Mouse (Mus musculus) myocyte (in vitro differentiated cells): ENCODE results near the gene D17H6S53E. TPM values are rescaled to one million over a fixed set of nuclear protein-coding genes. Genes with fewer than 3 reads are reported as not detected.

ENCODE experiments used
- H3K27me3 ChIP-seq: one replicate; pipeline ENCODE4 v1.6.1; 2011; ENCODE audit not compliant: control insufficient read depth, insufficient read depth, insufficient read length
- H3K36me3 ChIP-seq: one replicate; pipeline ENCODE4 v1.6.1; 2011; ENCODE audit not compliant: control insufficient read depth, insufficient read depth
- H3K4me2 ChIP-seq: one replicate; pipeline ENCODE4 v1.6.1; 2011; ENCODE audit warnings: low read depth, control low read depth
- H3K4me3 ChIP-seq: one replicate; pipeline ENCODE4 v1.5.1; 2011; ENCODE audit warnings: mild to moderate bottlenecking, control low read depth, moderate library complexity
- H3K79me2 ChIP-seq: one replicate; pipeline ENCODE4 v1.6.1; 2011; ENCODE audit not compliant: control insufficient read depth, insufficient read depth
- H3ac ChIP-seq: one replicate; pipeline ENCODE4 v1.6.1; 2011; ENCODE audit not compliant: control insufficient read depth, insufficient read length
- CEBPB ChIP-seq: IDR thresholded peaks from 2 replicates; pipeline ENCODE4 v1.6.1; 2011; ENCODE audit warnings: mild to moderate bottlenecking, moderate library complexity; ENCODE audit not compliant: poor library complexity, insufficient read depth, severe bottlenecking
- E2F4 ChIP-seq: IDR thresholded peaks from one replicate; pipeline ENCODE4 v1.6.1; 2011; ENCODE audit warnings: mild to moderate bottlenecking, control low read depth, moderate library complexity; ENCODE audit not compliant: insufficient read depth
- MAX ChIP-seq: IDR thresholded peaks from one replicate; pipeline ENCODE4 v1.6.1; 2011; ENCODE audit warnings: low read depth, mild to moderate bottlenecking, control low read depth
- MYOD1 ChIP-seq, 3 experiments: IDR thresholded peaks; one replicate each; pipeline ENCODE4 v1.6.1; 2011; ENCODE audit warnings: control low read depth in 2 of 3, low read depth in 2 of 3, mild to moderate bottlenecking in 2 of 3, moderate library complexity in 1 of 3; ENCODE audit not compliant: insufficient read length in 2 of 3, control insufficient read depth in 1 of 3
- MYOG ChIP-seq, 3 experiments: IDR thresholded peaks; one replicate each; pipeline ENCODE4 v1.6.1; 2011; ENCODE audit warnings: control low read depth in 2 of 3, low read depth in 2 of 3, mild to moderate bottlenecking in 2 of 3; ENCODE audit not compliant: insufficient read length in 2 of 3, control insufficient read depth in 1 of 3, insufficient read depth in 1 of 3
- POLR2A ChIP-seq: IDR thresholded peaks from one replicate; pipeline ENCODE4 v1.6.1; 2011; ENCODE audit warnings: low read depth, mild to moderate bottlenecking, control low read depth, moderate library complexity; ENCODE audit not compliant: insufficient read length
- POLR2AphosphoS2 ChIP-seq: IDR thresholded peaks from one replicate; pipeline ENCODE4 v1.6.1; 2011; ENCODE audit warnings: low read depth, control low read depth; ENCODE audit not compliant: insufficient read length
- REST ChIP-seq: IDR thresholded peaks from one replicate; pipeline ENCODE4 v1.6.1; 2011; ENCODE audit warnings: mild to moderate bottlenecking, control low read depth, moderate library complexity; ENCODE audit not compliant: insufficient read depth, insufficient read length
- SRF ChIP-seq: IDR thresholded peaks from one replicate; pipeline ENCODE4 v1.6.1; 2011; ENCODE audit warnings: low read depth; ENCODE audit not compliant: control insufficient read depth, insufficient read length
- TCF12 ChIP-seq: IDR thresholded peaks from one replicate; pipeline ENCODE4 v1.6.1; 2011; ENCODE audit warnings: mild to moderate bottlenecking, control low read depth; ENCODE audit not compliant: poor library complexity, insufficient read depth, severe bottlenecking
- TCF3 ChIP-seq: IDR thresholded peaks from one replicate; pipeline ENCODE4 v1.6.1; 2011; ENCODE audit warnings: low read depth, control low read depth; ENCODE audit not compliant: insufficient read length
- USF1 ChIP-seq: IDR thresholded peaks from one replicate; pipeline ENCODE4 v1.6.1; 2011; ENCODE audit warnings: low read depth, mild to moderate bottlenecking, control low read depth, moderate library complexity
- polyA plus RNA-seq: library from polyadenylated mRNA; unstranded; fragments of >200 nt; fragmentation: generic; extraction: Trizol; gene quantifications from one replicate; pipeline ENCODE4 v1.2.1, GENCODE M21; 2012; ENCODE audit warnings: missing spikeins

The D17H6S53E gene
- polyA plus RNA-seq, 1 experiment: 12.8 TPM

DNA sequence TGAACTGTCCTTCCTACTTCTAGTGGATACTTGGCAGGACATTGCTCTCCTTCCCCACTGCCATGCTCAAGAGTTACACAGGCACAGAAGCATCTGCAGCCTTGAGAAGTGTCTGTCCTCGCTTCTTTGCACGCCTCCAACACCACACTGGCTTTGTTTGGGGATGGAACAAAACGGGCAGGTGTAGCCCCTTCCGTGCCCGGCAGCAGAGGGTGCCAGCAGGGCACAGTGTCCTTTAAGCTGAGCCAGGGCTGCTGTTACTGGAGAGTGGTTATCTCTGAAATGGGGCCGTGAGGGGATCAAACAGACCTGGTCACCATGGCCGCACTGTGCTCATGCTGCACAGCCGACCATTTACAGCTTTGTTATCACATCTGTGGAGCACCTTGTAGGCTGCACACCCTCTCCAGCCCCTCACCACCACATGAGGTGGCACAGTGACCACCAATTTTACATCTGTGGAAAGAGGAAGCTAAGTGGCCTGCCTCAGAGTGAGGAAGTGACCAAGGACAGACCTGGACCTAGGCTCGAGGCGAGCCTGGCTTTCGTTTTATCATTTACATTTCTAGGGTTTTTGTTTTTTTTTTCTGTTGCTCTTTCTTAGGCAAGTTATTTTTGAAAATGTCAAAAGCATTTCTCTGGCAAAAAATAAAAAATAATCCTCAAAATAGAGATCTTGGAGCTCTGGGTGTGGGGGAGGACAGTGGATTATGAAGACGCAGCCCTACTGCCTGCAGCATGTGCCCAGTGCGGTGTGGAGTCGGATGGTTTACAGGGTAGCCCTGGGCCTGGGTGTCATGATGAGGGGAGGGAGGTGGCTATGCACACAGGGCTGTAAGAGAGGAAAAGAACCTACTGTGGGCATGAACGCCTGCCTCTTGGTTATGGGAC, 31.5 kb upstream of the D17H6S53E start:
- Histone ChIP-seq H3K36me3 (no peaks in the 10 kb centered on the region), H3K27me3 (no peaks in the 10 kb centered on the region)

DNA sequence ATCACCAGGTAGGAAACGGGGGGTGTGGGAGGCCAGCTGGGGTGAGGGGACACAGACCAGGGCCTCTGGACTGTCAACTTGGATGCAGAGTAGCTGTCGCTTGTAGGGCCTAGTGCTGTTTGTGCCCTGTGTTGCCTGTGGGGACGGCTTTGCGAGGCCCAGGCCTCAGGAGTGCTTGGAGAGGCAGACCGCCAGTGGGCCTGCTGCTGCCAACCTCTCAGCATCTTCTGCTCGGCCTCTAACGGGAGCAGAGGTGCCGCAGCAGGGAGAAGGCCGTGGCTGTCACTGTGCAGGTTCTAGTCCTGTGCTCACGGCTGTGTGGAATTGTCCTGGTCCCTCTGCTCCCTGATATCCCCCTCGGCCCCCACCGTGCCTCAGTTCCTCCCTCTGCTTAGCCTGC, 29.6 kb upstream of the D17H6S53E start:
- Histone ChIP-seq H3K4me2 (no peak overlapping the region), H3K27me3 (no peaks in the 10 kb centered on the region), H3K36me3 (peaks cover 4% of the 10 kb centered on the region), H3ac (no peak overlapping the region), H3K79me2 (no peaks in the 10 kb centered on the region), H3K4me3 (no peak overlapping the region)
- TF ChIP-seq MAX: no peak

More for the DNA sequence above, 31.5 kb upstream of the D17H6S53E start:
- no peak for TF ChIP-seq TCF12
- TF ChIP-seq POLR2A: no peak
- no peak for TF ChIP-seq TCF3
- TF ChIP-seq MAX: no peak
- no peak for TF ChIP-seq MYOG (IDR thresholded peaks at IDR 0.05; ENCODE audit: control insufficient read depth in 1 of 3, insufficient read depth in 1 of 3, insufficient read length in 2 of 3, low read depth in 2 of 3)
- TF ChIP-seq REST: no peak
- TF ChIP-seq MYOD1 (IDR thresholded peaks at IDR 0.05; ENCODE audit: control insufficient read depth in 1 of 3, insufficient read length in 2 of 3, low read depth in 2 of 3): no peak
- no peak for TF ChIP-seq SRF
- TF ChIP-seq POLR2AphosphoS2: no peak
- no peak for TF ChIP-seq CEBPB
- no peak for TF ChIP-seq E2F4
- TF ChIP-seq USF1: no peak
- Histone ChIP-seq H3K4me2 (no peak overlapping the region), H3ac (no peak overlapping the region), H3K4me3 (no peak overlapping the region), H3K79me2 (peaks cover 10% of the 10 kb centered on the region)

DNA sequence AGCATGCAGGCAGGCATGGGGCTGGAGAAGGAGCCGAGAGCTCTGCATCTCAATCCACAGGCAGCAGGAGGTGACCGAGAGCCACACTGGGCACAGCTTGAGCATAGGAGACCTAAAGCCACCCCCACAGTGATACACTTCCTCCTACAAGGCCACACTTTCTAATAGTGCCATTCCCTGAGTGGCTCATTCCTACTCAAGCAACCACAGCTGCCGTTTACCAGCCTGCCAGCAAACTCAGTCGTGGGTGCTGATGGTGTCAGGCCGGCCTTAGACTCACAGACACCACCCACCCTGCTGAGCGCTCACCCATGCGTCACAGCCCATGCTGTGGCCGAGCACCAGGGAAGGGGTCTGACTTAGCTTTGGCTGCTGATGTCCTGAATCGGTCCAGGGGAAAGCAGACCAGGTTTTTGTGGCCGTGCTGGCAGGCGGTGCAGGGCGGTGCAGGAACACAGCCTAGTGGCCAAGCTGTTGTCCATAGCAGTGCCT, 29.0 kb upstream of the D17H6S53E start:
- Histone ChIP-seq H3K4me3 (no peak overlapping the region), H3K36me3 (peaks cover 4% of the 10 kb centered on the region), H3K79me2 (no peaks in the 10 kb centered on the region), H3ac (no peak overlapping the region), H3K4me2 (no peak overlapping the region), H3K27me3 (no peaks in the 10 kb centered on the region)
- no peak for TF ChIP-seq TCF12
- no peak for TF ChIP-seq MYOG (IDR thresholded peaks at IDR 0.05; ENCODE audit: control insufficient read depth in 1 of 3, insufficient read depth in 1 of 3, insufficient read length in 2 of 3, low read depth in 2 of 3)
- TF ChIP-seq MAX: no peak
- no peak for TF ChIP-seq SRF

DNA sequence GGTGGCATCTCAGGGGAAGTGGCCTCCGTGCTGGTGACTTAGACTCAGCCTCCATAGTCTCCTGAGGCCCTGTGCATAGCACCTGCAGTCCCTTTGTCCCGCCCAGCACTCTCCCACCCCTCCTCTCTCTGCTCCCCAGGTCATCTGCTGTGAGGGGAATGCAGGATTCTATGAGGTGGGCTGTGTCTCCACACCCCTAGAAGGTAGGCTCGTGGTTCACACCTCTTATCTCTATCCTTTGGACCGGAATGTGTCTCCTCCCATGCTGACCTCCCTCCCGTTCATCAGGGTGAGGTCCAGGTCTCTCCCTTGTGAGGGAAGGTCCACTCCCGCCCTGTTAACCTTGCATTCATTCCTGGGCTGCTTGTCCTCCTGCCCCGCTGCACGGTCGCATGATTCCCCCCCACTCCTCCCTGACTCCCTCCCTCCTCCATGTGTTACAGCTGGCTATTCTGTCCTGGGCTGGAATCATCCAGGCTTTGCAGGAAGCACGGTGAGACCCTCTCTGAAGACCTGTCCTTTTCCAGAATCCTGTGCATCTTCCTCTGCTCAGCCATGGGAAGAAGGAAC, 25.9 kb upstream of the D17H6S53E start:
- H3K4me3 ChIP-seq: no peak overlapping the region
- H3K79me2 ChIP-seq: no peaks in the 10 kb centered on the region
- H3K36me3 ChIP-seq: peaks cover 4% of the 10 kb centered on the region
- H3K27me3 ChIP-seq: no peaks in the 10 kb centered on the region
- TF ChIP-seq TCF3 (no peak), SRF (no peak), MYOD1 (IDR thresholded peaks at IDR 0.05; ENCODE audit: control insufficient read depth in 1 of 3, insufficient read length in 2 of 3, low read depth in 2 of 3) (no peak), E2F4 (no peak), USF1 (no peak), CEBPB (no peak), REST (no peak), POLR2AphosphoS2 (no peak), TCF12 (no peak), MYOG (IDR thresholded peaks at IDR 0.05; ENCODE audit: control insufficient read depth in 1 of 3, insufficient read depth in 1 of 3, insufficient read length in 2 of 3, low read depth in 2 of 3) (no peak), POLR2A (no peak), MAX (no peak)
- H3K4me2 ChIP-seq: no peak overlapping the region
- no peak overlapping the region for H3ac ChIP-seq

DNA sequence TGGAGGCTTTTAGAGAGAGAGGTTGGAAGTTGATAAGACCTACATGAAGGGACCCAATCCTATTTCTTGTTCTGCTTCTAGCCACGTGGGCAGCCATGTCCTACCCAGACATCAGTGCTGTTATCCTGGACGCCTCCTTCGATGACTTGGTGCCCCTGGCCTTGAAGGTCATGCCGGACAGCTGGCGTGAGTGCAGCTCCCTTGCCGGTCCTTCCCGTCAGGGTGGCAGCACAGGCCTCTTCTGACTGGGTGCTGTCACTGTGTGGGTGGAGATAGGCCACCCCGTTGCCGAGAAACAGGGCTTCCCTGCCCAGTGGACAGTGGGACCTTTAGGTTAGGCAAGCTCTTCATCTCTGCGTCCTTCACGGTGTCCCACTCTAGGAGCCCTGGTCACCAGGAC, 25.0 kb upstream of the D17H6S53E start:
- Histone ChIP-seq H3K27me3 (no peaks in the 10 kb centered on the region), H3K36me3 (peaks cover 4% of the 10 kb centered on the region)
- TF ChIP-seq MAX (no peak), SRF (no peak), CEBPB (no peak)

More for the DNA sequence above, 25.0 kb upstream of the D17H6S53E start:
- H3ac ChIP-seq: no peak overlapping the region
- no peak overlapping the region for H3K4me3 ChIP-seq
- H3K4me2 ChIP-seq: no peak overlapping the region
- no peaks in the 10 kb centered on the region for H3K79me2 ChIP-seq
